In the genomic region with DNA sequence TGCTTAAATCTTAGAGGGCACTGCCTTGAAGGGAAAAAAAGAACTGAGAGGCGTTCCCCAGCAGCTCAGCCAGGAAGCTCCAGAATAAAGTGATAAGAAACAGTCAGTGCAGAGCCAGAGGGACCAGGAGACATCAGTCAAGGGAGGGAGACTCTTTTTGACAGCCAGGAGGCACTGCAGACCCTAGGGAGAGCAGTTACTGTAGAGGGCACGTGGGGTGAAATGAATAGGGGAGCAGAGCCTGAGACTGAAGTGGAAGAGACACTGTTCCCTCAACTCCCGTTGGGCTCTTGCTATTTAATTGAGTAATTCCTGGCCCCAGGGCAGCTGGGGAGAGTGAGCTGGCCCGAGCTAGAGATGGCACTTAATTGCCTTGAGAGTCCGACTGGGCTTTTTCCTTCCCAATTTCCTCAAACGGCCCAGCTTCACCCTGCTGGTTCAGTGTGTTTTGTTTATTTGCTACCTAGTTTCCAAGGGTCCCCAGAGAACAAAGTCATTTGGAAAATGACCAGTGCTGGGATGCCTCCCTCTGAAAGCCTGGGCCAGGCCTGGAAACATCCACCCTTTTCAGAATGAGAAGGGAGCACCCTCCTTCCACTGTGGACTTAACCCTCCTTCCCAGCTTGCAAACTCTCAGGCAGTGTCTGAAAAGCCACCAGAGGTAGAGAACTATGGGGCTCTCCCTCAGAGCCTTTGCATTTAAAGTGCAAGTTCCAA, we compare ENCODE assay signal across 13 mouse cellular contexts. TPM values are rescaled to one million over a fixed set of nuclear protein-coding genes. Genes with fewer than 3 reads are reported as not detected.
DNase-seq lines count a peak whose midpoint lies in the region; ATAC-seq and TF ChIP-seq lines count a peak whose summit lies in the region.
"Had no signal": no experiment of that assay in that cellular context is flagged by ENCODE, and none has a peak within 500 bp of the region (broad histone marks: within the 10 kb centered on the region; RNA-seq: fewer than 3 reads in every experiment).

No protein-coding gene starts in this region.

- no peak for TF ChIP-seq EP300 in stomach, postnatal 0 days (optimal IDR thresholded peaks at IDR 0.05)

- H3K4me1 ChIP-seq in forebrain, postnatal 0 days (ENCODE audit: insufficient read depth), result no peaks in the 10 kb centered on the region
- H3K4me1 ChIP-seq in forebrain, embryonic 12.5 days, result no peaks in the 10 kb centered on the region; the same call in 1 of the 2 replicates
- H3K4me1 ChIP-seq in lung, embryonic 14.5 days (ENCODE audit: insufficient read depth), result no peaks in the 10 kb centered on the region
- peaks cover 21% of the 10 kb centered on the region for H3K4me1 ChIP-seq in hindbrain, embryonic 13.5 days (replicated peaks)
- no peaks in the 10 kb centered on the region for H3K4me1 ChIP-seq in stomach, postnatal 0 days (replicated peaks; ENCODE audit: control insufficient read depth, insufficient read depth)

- no peaks in the 10 kb centered on the region for H3K27me3 ChIP-seq in forebrain, postnatal 0 days (ENCODE audit: insufficient read depth, low read length)
- H3K27me3 ChIP-seq in forebrain, embryonic 12.5 days, result peaks cover 7% of the 10 kb centered on the region; the same call in 1 of the 2 replicates
- H3K27me3 ChIP-seq in lung, embryonic 14.5 days (ENCODE audit: insufficient read depth, low read length), result no peaks in the 10 kb centered on the region
- H3K27me3 ChIP-seq in hindbrain, embryonic 13.5 days, result no peaks in the 10 kb centered on the region
- H3K27me3 ChIP-seq in stomach, postnatal 0 days (ENCODE audit: control insufficient read depth, insufficient read depth, low read length), result no peaks in the 10 kb centered on the region

- H3K9ac ChIP-seq in forebrain, postnatal 0 days, result no peak overlapping the region
- no peak overlapping the region for H3K9ac ChIP-seq in forebrain, embryonic 12.5 days
- H3K9ac ChIP-seq in lung, embryonic 14.5 days, result no peak overlapping the region
- H3K9ac ChIP-seq in hindbrain, embryonic 13.5 days, result no peak overlapping the region
- H3K9ac ChIP-seq in stomach, postnatal 0 days (ENCODE audit: low read length), result no peak overlapping the region

- WGBS in forebrain, postnatal 0 days, result 15% methylated on average over 6 of the region's 6 CpGs
- WGBS in forebrain, embryonic 12.5 days, result 12% methylated on average over 6 of the region's 6 CpGs
- WGBS in lung, embryonic 14.5 days, result 23% methylated on average over 6 of the region's 6 CpGs
- WGBS in hindbrain, embryonic 13.5 days, result 7% methylated on average over 6 of the region's 6 CpGs
- 18% methylated on average over 6 of the region's 6 CpGs for WGBS in stomach, postnatal 0 days

- no peak overlapping the region for H3K27ac ChIP-seq in forebrain, postnatal 0 days (ENCODE audit: low read depth, low read length)
- H3K27ac ChIP-seq in forebrain, embryonic 12.5 days, result no peak overlapping the region
- no peak overlapping the region for H3K27ac ChIP-seq in lung, embryonic 14.5 days (ENCODE audit: low read depth)
- H3K27ac ChIP-seq in hindbrain, embryonic 13.5 days, result no peak overlapping the region
- no peak overlapping the region for H3K27ac ChIP-seq in stomach, postnatal 0 days (replicated peaks)
- H3K27ac ChIP-seq: limb, embryonic 10.5 days had no signal

- H3K4me2 ChIP-seq in forebrain, postnatal 0 days (ENCODE audit: low read depth), result no peak overlapping the region
- no peak overlapping the region for H3K4me2 ChIP-seq in forebrain, embryonic 12.5 days
- H3K4me2 ChIP-seq in lung, embryonic 14.5 days, result no peak overlapping the region
- H3K4me2 ChIP-seq in hindbrain, embryonic 13.5 days, result no peak overlapping the region
- H3K4me2 ChIP-seq in stomach, postnatal 0 days (replicated peaks; ENCODE audit: low read depth), result no peak overlapping the region

- no peaks in the 10 kb centered on the region for H3K36me3 ChIP-seq in forebrain, postnatal 0 days (ENCODE audit: insufficient read depth)
- no peaks in the 10 kb centered on the region for H3K36me3 ChIP-seq in forebrain, embryonic 12.5 days (replicated peaks)
- H3K36me3 ChIP-seq in lung, embryonic 14.5 days (ENCODE audit: insufficient read depth), result no peaks in the 10 kb centered on the region
- no peaks in the 10 kb centered on the region for H3K36me3 ChIP-seq in hindbrain, embryonic 13.5 days
- no peaks in the 10 kb centered on the region for H3K36me3 ChIP-seq in stomach, postnatal 0 days (ENCODE audit: control insufficient read depth, insufficient read depth, low read length)
- H3K36me3 ChIP-seq: limb, embryonic 10.5 days had no signal

- TF ChIP-seq CTCF in forebrain, postnatal 0 days (IDR thresholded peaks at IDR 0.05; ENCODE audit: low read depth), result peak; percentile 62
- peak; percentile 28; the same call in 1 of the 2 replicates for TF ChIP-seq CTCF in lung, embryonic 14.5 days (IDR thresholded peaks at IDR 0.05; ENCODE audit: low read depth)
- peak; percentile 35 for TF ChIP-seq CTCF in stomach, postnatal 0 days (IDR thresholded peaks at IDR 0.05; ENCODE audit: low read depth)

- peak; percentile 67 for ATAC-seq in forebrain, postnatal 0 days
- no peak for ATAC-seq in forebrain, embryonic 12.5 days (ENCODE audit: low FRiP score)
- ATAC-seq in lung, embryonic 14.5 days (ENCODE audit: insufficient read depth), result no peak
- peak; percentile 75 for ATAC-seq in hindbrain, embryonic 13.5 days (ENCODE audit: low FRiP score)
- no peak for ATAC-seq in stomach, postnatal 0 days (ENCODE audit: low FRiP score, low TSS enrichment)

- intact Hi-C loops in gastrocnemius, postnatal 14 days (cut with DNase I; ENCODE audit: low total_unique reads), result no loop called here

- no peaks in the 10 kb centered on the region for H3K9me3 ChIP-seq in forebrain, postnatal 0 days (ENCODE audit: low read length)
- no peaks in the 10 kb centered on the region for H3K9me3 ChIP-seq in forebrain, embryonic 12.5 days
- H3K9me3 ChIP-seq in lung, embryonic 14.5 days (ENCODE audit: low read depth, low read length), result no peaks in the 10 kb centered on the region
- no peaks in the 10 kb centered on the region for H3K9me3 ChIP-seq in hindbrain, embryonic 13.5 days
- no peaks in the 10 kb centered on the region for H3K9me3 ChIP-seq in stomach, postnatal 0 days (ENCODE audit: control insufficient read depth, low read length)
- H3K9me3 ChIP-seq: limb, embryonic 10.5 days had no signal

- no peak for DNase-seq in forebrain, postnatal 0 days
- no peak for DNase-seq in lung, embryonic 14.5 days
- no peak for DNase-seq in lung, postnatal 4 days
- no peak for DNase-seq in stomach, postnatal 0 days (ENCODE audit: low spot score)
- DNase-seq in gastrocnemius, postnatal 14 days, result no peak
- no peak for DNase-seq in layer of hippocampus, adult 18-20 months (ENCODE audit: low spot score in 2 of 2)
- DNase-seq: cerebellum, postnatal 36 days; lung, adult 18-20 months; thymus, adult 18-20 months had no signal

- H3K4me3 ChIP-seq in forebrain, postnatal 0 days (ENCODE audit: low read depth, low read length), result no peak overlapping the region
- H3K4me3 ChIP-seq in forebrain, embryonic 12.5 days (replicated peaks), result no peak overlapping the region
- no peak overlapping the region for H3K4me3 ChIP-seq in lung, embryonic 14.5 days (ENCODE audit: low read depth, low read length)
- H3K4me3 ChIP-seq in hindbrain, embryonic 13.5 days, result no peak overlapping the region
- no peak overlapping the region for H3K4me3 ChIP-seq in stomach, postnatal 0 days (ENCODE audit: low read depth, low read length)
- H3K4me3 ChIP-seq: erythroblast, embryonic 14.5 days; limb, embryonic 10.5 days had no signal

RNA-seq across cellular contexts. Expression of gene Rbm15, which starts 41.6 kb away (rescaled TPM):
- total RNA-seq in forebrain, postnatal 0 days (2014; rRNA removed), result 17.0 and 22.0 TPM in 2 replicates
- polyA plus RNA-seq in forebrain, postnatal 0 days (2015; fragmentation: Nextera tagmentation; extraction: Ambion mirVana), result 4.0 and 5.5 TPM in 2 replicates
- polyA plus RNA-seq in forebrain, embryonic 12.5 days (2016; fragmentation: Nextera tagmentation; extraction: Ambion mirVana), result 15.3 and 17.3 TPM in 2 replicates
- 19.6 and 20.3 TPM in 2 replicates for polyA plus RNA-seq in lung, embryonic 14.5 days (2014; fragmentation: Nextera tagmentation; extraction: Ambion mirVana)
- 9.1 and 9.5 TPM in 2 replicates for polyA plus RNA-seq in hindbrain, embryonic 13.5 days (2015; fragmentation: Nextera tagmentation; extraction: Ambion mirVana)
- polyA plus RNA-seq in stomach, postnatal 0 days (2015; fragmentation: Nextera tagmentation; extraction: Ambion mirVana), result 6.0 and 6.6 TPM in 2 replicates
- 10 to 100 TPM; 16.9 to 18.0 TPM for total RNA-seq in gastrocnemius, postnatal 14 days (2021)
- 10 to 100 TPM; 26.2 to 27.1 TPM for total RNA-seq in layer of hippocampus, adult 18-20 months (2021)

Comparison
In these comparisons a context has a peak if more than half of its experiments do, and no peak if none do; other contexts are left out.
1. ATAC-seq: peak in forebrain, postnatal 0 days (single experiment) and hindbrain, embryonic 13.5 days (single experiment); none in forebrain, embryonic 12.5 days (single experiment), lung, embryonic 14.5 days (single experiment) and stomach, postnatal 0 days (single experiment).
2. Peak in every context shown above with its lines, with median percentiles within 50 percentile points of each other: CTCF ChIP-seq.